ENCODE assay signal across 21 mouse cellular contexts in the genomic region with DNA sequence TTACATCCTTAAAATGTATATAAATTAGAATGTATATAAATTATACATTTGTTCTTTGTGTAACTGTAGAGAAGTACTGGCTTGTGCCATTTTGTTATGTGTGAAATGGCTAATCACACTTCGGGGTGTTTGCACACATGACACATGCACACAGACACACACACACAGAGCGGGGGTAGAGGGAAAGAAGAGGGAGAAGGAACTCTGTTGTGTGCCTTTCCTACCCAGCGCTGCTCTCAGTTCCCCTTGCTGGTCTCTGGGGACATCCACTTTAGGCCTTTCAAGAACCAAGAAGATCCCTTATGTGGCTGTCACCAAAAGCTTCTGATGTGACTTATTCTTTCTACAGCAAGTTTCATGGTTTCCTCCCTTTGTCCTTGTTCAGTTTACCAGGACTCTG. TPM values are rescaled to one million over a fixed set of nuclear protein-coding genes. Genes with fewer than 3 reads are reported as not detected.
"Had no signal": no experiment of that assay in that cellular context is flagged by ENCODE, and none has a peak within 500 bp of the region (broad histone marks: within the 10 kb centered on the region; RNA-seq: fewer than 3 reads in every experiment).

No protein-coding gene starts in this region.

- H3K4me1 ChIP-seq: liver, embryonic 12.5 days; midbrain, embryonic 13.5 days; neural tube, embryonic 12.5 days had no signal

- H3K27me3 ChIP-seq: intestine, embryonic 15.5 days; kidney, embryonic 15.5 days; liver, embryonic 12.5 days; lung, embryonic 15.5 days; midbrain, embryonic 13.5 days; neural tube, embryonic 12.5 days had no signal

- H3K9ac ChIP-seq: intestine, embryonic 15.5 days; kidney, embryonic 15.5 days; liver, embryonic 12.5 days; lung, embryonic 15.5 days; midbrain, embryonic 13.5 days; neural tube, embryonic 12.5 days had no signal

- H3K9me3 ChIP-seq: intestine, embryonic 15.5 days; kidney, embryonic 15.5 days; limb, embryonic 10.5 days; liver, embryonic 12.5 days; lung, embryonic 15.5 days; midbrain, embryonic 13.5 days; neural tube, embryonic 12.5 days had no signal

- H3K4me3 ChIP-seq: intestine, embryonic 15.5 days; kidney, embryonic 15.5 days; limb, embryonic 10.5 days; liver, embryonic 12.5 days; lung, embryonic 15.5 days; midbrain, embryonic 13.5 days; neural tube, embryonic 12.5 days had no signal

- H3K36me3 ChIP-seq: intestine, embryonic 15.5 days; kidney, embryonic 15.5 days; limb, embryonic 10.5 days; liver, embryonic 12.5 days; lung, embryonic 15.5 days; midbrain, embryonic 13.5 days; neural tube, embryonic 12.5 days had no signal

- H3K4me2 ChIP-seq: intestine, embryonic 15.5 days; kidney, embryonic 15.5 days; liver, embryonic 12.5 days; lung, embryonic 15.5 days; midbrain, embryonic 13.5 days; neural tube, embryonic 12.5 days had no signal

- DNase-seq: kidney, adult 2 months; kidney, postnatal 14 days; lung, postnatal 14 days; right cerebral cortex, adult 18-20 months; right cerebral cortex, postnatal 25 days; thymus, adult 18-20 months; thymus, postnatal 25 days had no signal

- H3K27ac ChIP-seq: intestine, embryonic 15.5 days; kidney, embryonic 15.5 days; limb, embryonic 10.5 days; liver, embryonic 12.5 days; lung, embryonic 15.5 days; midbrain, embryonic 13.5 days; neural tube, embryonic 12.5 days; stomach, postnatal 0 days had no signal

- ATAC-seq: intestine, embryonic 15.5 days; liver, embryonic 12.5 days; midbrain, embryonic 13.5 days had no signal

RNA-seq across cellular contexts. Expression of a gene that starts 11.8 kb away (rescaled TPM):
- total RNA-seq: layer of hippocampus, adult 8-10 months; layer of hippocampus, postnatal 14 days; left cerebral cortex, adult 18-20 months; left cerebral cortex, postnatal 10 days had no signal
- polyA plus RNA-seq: kidney, adult 2 months; large intestine, adult 2 months; small intestine, adult 2 months had no signal
